Mouse (Mus musculus) brain, embryonic 14.5 days (tissue): Measurements from ENCODE around the gene Rchy1. TPM values are rescaled to one million over a fixed set of nuclear protein-coding genes. Genes with fewer than 3 reads are reported as not detected.

Experiments used
- DNase-seq: peaks from one replicate; pipeline ENCODE4 v3.0.0-alpha.2; 2011; ENCODE audit warnings: low read depth
- CTCF ChIP-seq: fragments of 200-500 bp; IDR thresholded peaks from 2 replicates; pipeline ENCODE4 v1.5.1; 2012; ENCODE audit warnings: inconsistent platforms, mild to moderate bottlenecking, moderate library complexity, borderline replicate concordance; ENCODE audit not compliant: insufficient read depth, insufficient read length; ENCODE audit errors: extremely low read depth
- POLR2A ChIP-seq: fragments of 200-500 bp; IDR thresholded peaks from 2 replicates; pipeline ENCODE4 v1.6.1; 2012; ENCODE audit warnings: mild to moderate bottlenecking, inconsistent platforms, borderline replicate concordance; ENCODE audit not compliant: poor library complexity, insufficient read depth, insufficient read length, severe bottlenecking; ENCODE audit errors: extremely low read depth
- polyA plus RNA-seq: library from polyadenylated mRNA; depleted of rRNA; stranded (reverse); fragments of >200 nt; gene quantifications from 2 replicates; pipeline ENCODE4 v1.2.3, GENCODE M21; 2012

Rchy1 gene
- polyA plus RNA-seq, 1 experiment: 53.6 TPM

GRCm38 (mm10) chr5:91985721-91986120 is 22.9 kb upstream of the Rchy1 start:
- DNase-seq: peak; percentile 40

GRCm38 (mm10) chr5:91983490-91983889 is 20.6 kb upstream of the Rchy1 start:
- TF ChIP-seq POLR2A: no peak
- no peak for TF ChIP-seq CTCF
- no peak for DNase-seq

More at GRCm38 (mm10) chr5:91985721-91986120, 22.9 kb upstream of the Rchy1 start:
- TF ChIP-seq POLR2A (no peak), CTCF (no peak)

- TF ChIP-seq POLR2A: no peak
- no peak for TF ChIP-seq CTCF
- no peak for DNase-seq
Measured at GRCm38 (mm10) chr5:91981176-91981840, 18.4 kb upstream of the Rchy1 start.

- TF ChIP-seq POLR2A (no peak), CTCF (no peak)
- DNase-seq: no peak
Measured at GRCm38 (mm10) chr5:91977397-91977770, 14.5 kb upstream of the Rchy1 start.

GRCm38 (mm10) chr5:91976566-91977396 is 13.9 kb upstream of the Rchy1 start:
- TF ChIP-seq POLR2A: no peak
- DNase-seq: no peak

- DNase-seq: no peak
- TF ChIP-seq CTCF (no peak), POLR2A (no peak)
Measured at GRCm38 (mm10) chr5:91975758-91976157, 12.9 kb upstream of the Rchy1 start.

- no peak for TF ChIP-seq CTCF
- TF ChIP-seq POLR2A: no peak
- DNase-seq: no peak
Measured at GRCm38 (mm10) chr5:91974002-91974401, 11.1 kb upstream of the Rchy1 start.

- TF ChIP-seq POLR2A (no peak), CTCF (no peak)
- no peak for DNase-seq
Measured at GRCm38 (mm10) chr5:91972046-91972445, 9.2 kb upstream of the Rchy1 start.

- TF ChIP-seq POLR2A (no peak), CTCF (no peak)
- no peak for DNase-seq
Measured at GRCm38 (mm10) chr5:91962259-91962638, 619 bp downstream of the Rchy1 start.

GRCm38 (mm10) chr5:91961370-91961769 is 1.5 kb downstream of the Rchy1 start:
- DNase-seq: no peak
- TF ChIP-seq CTCF (no peak), POLR2A (no peak)

- no peak for TF ChIP-seq POLR2A
- no peak for TF ChIP-seq CTCF
- peak; percentile 19 for DNase-seq
Measured at GRCm38 (mm10) chr5:91960606-91961254, 2.1 kb downstream of the Rchy1 start.

- TF ChIP-seq CTCF: no peak
Measured at GRCm38 (mm10) chr5:91959986-91960385, 2.9 kb downstream of the Rchy1 start.

GRCm38 (mm10) chr5:91959096-91959495 is 3.8 kb downstream of the Rchy1 start:
- peak; percentile 35 for DNase-seq
- TF ChIP-seq CTCF (no peak), POLR2A (no peak)

More at GRCm38 (mm10) chr5:91959986-91960385, 2.9 kb downstream of the Rchy1 start:
- no peak for DNase-seq
